ENCODE assay signal across 16 mouse cellular contexts in genomic region chr9:91368150-91368549, GRCm38 (mm10). TPM values are rescaled to one million over a fixed set of nuclear protein-coding genes. Genes with fewer than 3 reads are reported as not detected.
DNase-seq lines count a peak whose midpoint lies in the region; ATAC-seq lines count a peak whose summit lies in the region.
"Had no signal": no experiment of that assay in that cellular context is flagged by ENCODE, and none has a peak within 500 bp of the region (broad histone marks: within the 10 kb centered on the region; RNA-seq: fewer than 3 reads in every experiment).

No protein-coding gene starts in this region.

- peak; percentile 62 for DNase-seq in brain, adult 2 months (ENCODE audit: low read depth, low spot score)
- DNase-seq in cerebellum, postnatal 14 days = peak; percentile 76 to 77
- peak; percentile 46 for DNase-seq in hindbrain, embryonic 10.5 days (ENCODE audit: low spot score)
- no peak for DNase-seq in adrenal gland, adult (ENCODE audit: inconsistent age in 2 of 2, low spot score in 1 of 2)
- no peak for DNase-seq in left cerebral cortex, adult 18-20 months (ENCODE audit: low spot score in 2 of 2)
- no peak for DNase-seq in adrenal gland, postnatal 25 days
- no peak for DNase-seq in layer of hippocampus, postnatal 25 days (ENCODE audit: extremely low spot score in 1 of 2, low spot score in 1 of 2)
- DNase-seq: kidney, postnatal 4 days; right cerebral cortex, adult 18-20 months had no signal

- peaks cover 47% of the 10 kb centered on the region for H3K4me1 ChIP-seq in hindbrain, embryonic 10.5 days (replicated peaks)
- peaks cover 13% of the 10 kb centered on the region for H3K4me1 ChIP-seq in midbrain, embryonic 13.5 days (replicated peaks)

- no peaks in the 10 kb centered on the region for H3K9me3 ChIP-seq in hindbrain, embryonic 10.5 days
- H3K9me3 ChIP-seq in midbrain, embryonic 13.5 days = no peaks in the 10 kb centered on the region
- H3K9me3 ChIP-seq: embryonic facial prominence, embryonic 12.5 days; limb, embryonic 13.5 days; lung, embryonic 15.5 days had no signal

- H3K36me3 ChIP-seq in hindbrain, embryonic 10.5 days = peaks cover 12% of the 10 kb centered on the region
- no peaks in the 10 kb centered on the region for H3K36me3 ChIP-seq in midbrain, embryonic 13.5 days
- H3K36me3 ChIP-seq: embryonic facial prominence, embryonic 12.5 days; limb, embryonic 13.5 days; lung, embryonic 15.5 days had no signal

- peak overlapping the region; percentile 94 for H3K27ac ChIP-seq in hindbrain, embryonic 10.5 days
- peak overlapping the region; percentile 89 for H3K27ac ChIP-seq in midbrain, embryonic 13.5 days
- H3K27ac ChIP-seq: embryonic facial prominence, embryonic 12.5 days; limb, embryonic 13.5 days; lung, embryonic 15.5 days had no signal

- 2% methylated on average over 3 of the region's 3 CpGs for WGBS in hindbrain, embryonic 10.5 days
- 0% methylated on average over 3 of the region's 3 CpGs for WGBS in midbrain, embryonic 13.5 days

- peak overlapping the region; percentile 55 for H3K4me2 ChIP-seq in midbrain, embryonic 13.5 days (replicated peaks)
- H3K4me2 ChIP-seq: embryonic facial prominence, embryonic 12.5 days; heart, embryonic 11.5 days; limb, embryonic 13.5 days; lung, embryonic 15.5 days had no signal

- H3K4me3 ChIP-seq in hindbrain, embryonic 10.5 days = peak overlapping the region; percentile 69
- H3K4me3 ChIP-seq in midbrain, embryonic 13.5 days (replicated peaks) = peak overlapping the region; percentile 36
- H3K4me3 ChIP-seq: embryonic facial prominence, embryonic 12.5 days; limb, embryonic 13.5 days; lung, embryonic 15.5 days had no signal

- peak overlapping the region; percentile 72 for H3K9ac ChIP-seq in midbrain, embryonic 13.5 days (replicated peaks)
- H3K9ac ChIP-seq: embryonic facial prominence, embryonic 12.5 days; limb, embryonic 13.5 days; lung, embryonic 15.5 days had no signal

- no peak for ATAC-seq in midbrain, embryonic 13.5 days
- ATAC-seq: inflammation-experienced regulatory T-cells, adult 6 months had no signal

- H3K27me3 ChIP-seq in hindbrain, embryonic 10.5 days (ENCODE audit: insufficient read depth, poor library complexity, severe bottlenecking) = peaks cover 100% of the 10 kb centered on the region
- H3K27me3 ChIP-seq in midbrain, embryonic 13.5 days = peaks cover 74% of the 10 kb centered on the region

RNA-seq across cellular contexts. Expression of gene Zic1, which starts 2.5 kb away (rescaled TPM):
- polyA plus RNA-seq in hindbrain, embryonic 10.5 days (2016; fragmentation: Nextera tagmentation; extraction: Ambion mirVana) = 6.9 and 8.1 TPM in 2 replicates
- 14.8 and 16.4 TPM in 2 replicates for polyA plus RNA-seq in midbrain, embryonic 13.5 days (2015; fragmentation: Nextera tagmentation; extraction: Ambion mirVana)
- 10 to 100 TPM; 10.7 to 14.3 TPM for total RNA-seq in left cerebral cortex, adult 18-20 months (2021)
- total RNA-seq in adrenal gland, postnatal 25 days (2021) = not detected in 2 replicates
- total RNA-seq in layer of hippocampus, postnatal 25 days (2021) = 10 to 100 TPM; 10.1 to 13.2 TPM
- polyA plus RNA-seq: inflammation-experienced regulatory T-cells, adult 6 months; stomach, embryonic 14.5 days had no signal

RNA-seq across cellular contexts. Expression of gene Zic4, which starts 5.9 kb away (rescaled TPM):
- polyA plus RNA-seq in hindbrain, embryonic 10.5 days (2016; fragmentation: Nextera tagmentation; extraction: Ambion mirVana) = 16.9 and 19.8 TPM in 2 replicates
- 53.2 and 56.6 TPM in 2 replicates for polyA plus RNA-seq in midbrain, embryonic 13.5 days (2015; fragmentation: Nextera tagmentation; extraction: Ambion mirVana)
- total RNA-seq in left cerebral cortex, adult 18-20 months (2021) = 1 to 10 TPM; 3.5 to 4.4 TPM
- not detected in 2 replicates for total RNA-seq in adrenal gland, postnatal 25 days (2021)
- 1 to 10 TPM; 2.0 to 2.1 TPM for total RNA-seq in layer of hippocampus, postnatal 25 days (2021)
- polyA plus RNA-seq: heart, embryonic 11.5 days; inflammation-experienced regulatory T-cells, adult 6 months; lung, embryonic 15.5 days; stomach, embryonic 14.5 days had no signal

Comparison
In these comparisons a context has a peak if more than half of its experiments do, and no peak if none do; other contexts are left out.
1. DNase-seq: peak in brain, adult 2 months (single experiment), cerebellum, postnatal 14 days (2 of 2) and hindbrain, embryonic 10.5 days (single experiment); none in adrenal gland, adult (0 of 2), left cerebral cortex, adult 18-20 months (0 of 2), adrenal gland, postnatal 25 days (single experiment) and layer of hippocampus, postnatal 25 days (0 of 2).
2. RNA of gene Zic1, which starts 2.5 kb away (total RNA-seq): 10.7 to 14.3 TPM in left cerebral cortex, adult 18-20 months and 10.1 to 13.2 TPM in layer of hippocampus, postnatal 25 days; not detected in adrenal gland, postnatal 25 days; every median in the first group is over 10 times any median in the second.